Mouse (Mus musculus): ENCODE measurements around the gene Htra1. TPM values are rescaled to one million over a fixed set of nuclear protein-coding genes. Genes with fewer than 3 reads are reported as not detected.

The Htra1 gene
- polyA plus RNA-seq, 1 experiment from 2014 or later = 12.7 TPM

DNA sequence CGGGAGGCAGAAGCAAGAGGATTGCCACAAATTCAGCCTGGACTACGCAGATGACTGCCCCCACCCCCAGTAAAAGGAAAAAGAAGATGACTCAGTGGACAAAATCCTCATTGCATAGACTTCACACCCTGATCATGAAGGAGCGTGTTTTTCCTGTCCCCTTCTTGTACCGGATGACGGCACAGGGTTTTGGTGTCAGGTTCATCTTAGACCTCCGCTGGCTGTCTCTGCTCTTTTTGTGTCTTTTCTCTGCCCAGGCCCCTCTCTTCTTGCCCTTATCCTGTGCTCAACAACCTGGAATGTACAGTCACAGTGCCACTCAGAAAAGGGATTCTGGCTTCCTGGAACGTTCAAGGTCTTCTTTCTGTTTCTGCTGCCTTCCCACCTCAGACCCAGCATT is 14.6 kb downstream of the Htra1 start:
- no peaks in the 10 kb centered on the region for H3K36me3 ChIP-seq (ENCODE audit: control insufficient read depth, insufficient read depth, low read length)

DNA sequence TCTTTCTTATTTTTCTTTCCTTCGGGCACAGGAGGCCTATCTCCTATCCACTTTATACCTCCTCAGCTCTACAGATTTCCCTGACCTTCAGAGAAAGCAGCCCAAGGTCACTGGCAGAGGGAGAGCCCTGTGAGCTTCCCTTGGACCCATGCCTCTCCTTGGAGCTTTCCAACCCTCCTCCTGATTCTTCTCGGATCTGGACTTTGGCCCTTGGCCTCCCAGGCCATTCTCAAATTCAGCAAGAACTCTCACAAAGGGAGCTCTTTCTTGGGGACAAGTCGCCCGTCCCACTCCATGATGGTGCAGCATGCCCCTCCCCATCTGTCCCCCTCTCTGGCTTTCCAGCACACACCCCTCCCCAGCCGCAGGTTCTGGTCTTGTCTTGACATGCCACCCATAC is 15.1 kb downstream of the Htra1 start:
- Histone ChIP-seq H3K9me3 (ENCODE audit: control insufficient read depth, low read length) (no peaks in the 10 kb centered on the region), H3K4me3 (replicated peaks; ENCODE audit: low read depth, low read length) (no peak overlapping the region), H3K4me1 (ENCODE audit: control insufficient read depth, insufficient read depth, low read length) (no peaks in the 10 kb centered on the region), H3K27me3 (ENCODE audit: control insufficient read depth, insufficient read depth, low read length) (no peaks in the 10 kb centered on the region), H3K27ac (replicated peaks; ENCODE audit: low read depth, low read length) (no peak overlapping the region), H3K36me3 (ENCODE audit: control insufficient read depth, insufficient read depth, low read length) (no peaks in the 10 kb centered on the region), H3K4me2 (ENCODE audit: low read length) (no peak overlapping the region), H3K9ac (replicated peaks; ENCODE audit: low read length) (no peak overlapping the region)
- 85% methylated on average over 5 of the region's 5 CpGs for WGBS
- DNase-seq = no peak
- ATAC-seq (ENCODE audit: low FRiP score, low TSS enrichment) = no peak

More for the DNA sequence above, 14.6 kb downstream of the Htra1 start:
- H3K27ac ChIP-seq (replicated peaks; ENCODE audit: low read depth, low read length) = no peak overlapping the region
- H3K4me1 ChIP-seq (ENCODE audit: control insufficient read depth, insufficient read depth, low read length) = no peaks in the 10 kb centered on the region
- H3K9me3 ChIP-seq (ENCODE audit: control insufficient read depth, low read length) = no peaks in the 10 kb centered on the region
- ATAC-seq (ENCODE audit: low FRiP score, low TSS enrichment) = no peak
- H3K9ac ChIP-seq (replicated peaks; ENCODE audit: low read length) = no peak overlapping the region
- DNase-seq = no peak
- WGBS = 89% methylated on average over 7 of the region's 7 CpGs
- no peak overlapping the region for H3K4me2 ChIP-seq (ENCODE audit: low read length)
- H3K27me3 ChIP-seq (ENCODE audit: control insufficient read depth, insufficient read depth, low read length) = no peaks in the 10 kb centered on the region
- no peak overlapping the region for H3K4me3 ChIP-seq (replicated peaks; ENCODE audit: low read depth, low read length)

DNA sequence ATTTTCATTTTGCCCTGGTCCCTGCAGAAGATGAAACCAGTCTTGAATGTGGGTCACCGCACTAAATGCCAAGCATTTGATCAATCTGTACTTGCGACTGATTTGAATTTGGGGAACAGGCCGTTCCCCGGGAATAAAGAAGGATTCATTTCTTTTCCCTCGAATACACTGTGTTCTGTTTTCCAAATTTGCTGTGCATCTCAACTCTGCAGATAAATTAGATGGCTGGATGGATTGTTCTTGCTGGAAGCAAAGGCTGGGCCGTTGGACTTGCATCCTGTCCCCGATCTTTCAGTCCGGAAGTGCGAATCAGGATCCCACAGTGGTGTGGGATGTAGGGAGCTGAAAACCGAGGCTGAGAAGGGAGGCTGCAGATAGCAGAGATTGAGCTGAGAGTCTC is 17.5 kb downstream of the Htra1 start:
- no peak overlapping the region for H3K4me3 ChIP-seq (replicated peaks; ENCODE audit: low read depth, low read length)
- no peak overlapping the region for H3K9ac ChIP-seq (replicated peaks; ENCODE audit: low read length)
- no peaks in the 10 kb centered on the region for H3K27me3 ChIP-seq (ENCODE audit: control insufficient read depth, insufficient read depth, low read length)
- H3K9me3 ChIP-seq (ENCODE audit: control insufficient read depth, low read length) = no peaks in the 10 kb centered on the region
- WGBS = 88% methylated on average over 10 of the region's 10 CpGs
- H3K27ac ChIP-seq (replicated peaks; ENCODE audit: low read depth, low read length) = no peak overlapping the region
- no peak for ATAC-seq (ENCODE audit: low FRiP score, low TSS enrichment)
- no peak for DNase-seq
- no peaks in the 10 kb centered on the region for H3K4me1 ChIP-seq (ENCODE audit: control insufficient read depth, insufficient read depth, low read length)
- H3K4me2 ChIP-seq (ENCODE audit: low read length) = no peak overlapping the region
- no peaks in the 10 kb centered on the region for H3K36me3 ChIP-seq (ENCODE audit: control insufficient read depth, insufficient read depth, low read length)

DNA sequence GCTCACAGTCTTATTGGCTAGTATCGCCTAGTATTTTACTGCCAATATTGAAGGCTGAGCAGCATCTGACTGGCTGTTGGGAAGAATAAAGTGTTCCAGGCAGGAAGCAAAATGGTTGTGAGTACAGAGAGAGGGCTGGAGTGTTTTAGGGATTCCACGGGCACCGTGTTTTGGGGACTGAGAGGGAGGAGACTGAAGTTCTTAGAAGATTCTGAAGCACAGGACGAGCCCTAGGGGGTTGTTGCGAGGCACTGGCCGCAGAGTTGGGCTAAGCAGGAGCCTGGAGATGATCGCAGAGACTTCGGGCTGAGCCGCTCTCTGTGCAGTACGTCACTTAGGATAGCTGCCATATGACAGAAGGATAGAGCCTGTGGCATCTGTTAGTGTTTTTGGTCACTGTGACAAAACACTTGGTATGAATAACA is 18.3 kb downstream of the Htra1 start:
- no peaks in the 10 kb centered on the region for H3K36me3 ChIP-seq (ENCODE audit: control insufficient read depth, insufficient read depth, low read length)
- no peak overlapping the region for H3K27ac ChIP-seq (replicated peaks; ENCODE audit: low read depth, low read length)
- H3K4me2 ChIP-seq (ENCODE audit: low read length) = no peak overlapping the region
- 92% methylated on average over 10 of the region's 10 CpGs for WGBS
- H3K4me3 ChIP-seq (replicated peaks; ENCODE audit: low read depth, low read length) = no peak overlapping the region
- no peak overlapping the region for H3K9ac ChIP-seq (replicated peaks; ENCODE audit: low read length)
- H3K4me1 ChIP-seq (ENCODE audit: control insufficient read depth, insufficient read depth, low read length) = no peaks in the 10 kb centered on the region
- no peaks in the 10 kb centered on the region for H3K27me3 ChIP-seq (ENCODE audit: control insufficient read depth, insufficient read depth, low read length)
- no peak for ATAC-seq (ENCODE audit: low FRiP score, low TSS enrichment)
- no peak for DNase-seq
- no peaks in the 10 kb centered on the region for H3K9me3 ChIP-seq (ENCODE audit: control insufficient read depth, low read length)

DNA sequence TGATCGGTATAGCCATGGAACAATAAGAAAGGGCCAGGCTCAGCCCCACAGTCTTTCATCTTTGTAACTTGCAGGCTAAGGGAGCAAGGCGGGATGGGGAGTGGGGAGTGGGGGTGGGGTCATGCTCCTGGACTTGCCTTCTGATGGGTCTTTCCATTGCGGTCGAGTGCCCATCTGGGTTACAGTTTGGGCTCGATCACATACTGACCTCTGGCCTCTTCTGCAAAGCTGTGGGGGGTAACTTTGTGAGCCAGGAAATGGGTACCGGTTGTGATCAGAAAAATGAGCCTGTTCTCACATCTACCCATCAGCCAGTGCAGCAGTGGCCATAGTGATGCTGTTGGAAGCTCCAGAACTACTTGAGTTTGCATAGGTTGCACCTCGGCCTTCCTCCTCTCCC is 22.6 kb downstream of the Htra1 start:
- 71% methylated on average over 7 of the region's 7 CpGs for WGBS
- no peak overlapping the region for H3K4me2 ChIP-seq (ENCODE audit: low read length)
- H3K36me3 ChIP-seq (ENCODE audit: control insufficient read depth, insufficient read depth, low read length) = no peaks in the 10 kb centered on the region
- DNase-seq (no peak), ATAC-seq (ENCODE audit: low FRiP score, low TSS enrichment) (no peak)
- H3K9ac ChIP-seq (replicated peaks; ENCODE audit: low read length) = no peak overlapping the region
- H3K9me3 ChIP-seq (ENCODE audit: control insufficient read depth, low read length) = no peaks in the 10 kb centered on the region
- H3K27me3 ChIP-seq (ENCODE audit: control insufficient read depth, insufficient read depth, low read length) = no peaks in the 10 kb centered on the region
- H3K27ac ChIP-seq (replicated peaks; ENCODE audit: low read depth, low read length) = no peak overlapping the region
- no peak overlapping the region for H3K4me3 ChIP-seq (replicated peaks; ENCODE audit: low read depth, low read length)
- H3K4me1 ChIP-seq (ENCODE audit: control insufficient read depth, insufficient read depth, low read length) = no peaks in the 10 kb centered on the region

DNA sequence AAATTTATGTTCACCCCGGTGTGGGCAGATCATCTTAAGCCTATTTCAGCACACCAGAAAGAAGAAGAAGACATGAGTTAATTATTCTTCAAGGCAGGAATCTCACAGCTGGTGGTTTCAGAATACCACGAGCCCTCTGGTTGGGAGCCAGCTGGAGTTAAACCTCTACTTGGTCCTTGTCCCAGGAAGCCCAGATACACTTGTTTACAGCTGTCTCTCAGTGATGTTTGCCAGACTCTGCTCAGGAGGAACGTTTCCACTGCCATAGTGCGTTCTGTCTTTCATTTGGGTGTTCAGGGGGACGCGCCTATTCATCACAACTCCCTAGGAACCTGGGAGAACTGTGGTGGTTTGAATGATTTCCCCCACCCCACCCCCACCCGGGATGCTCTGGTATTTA is 24.0 kb downstream of the Htra1 start:
- Histone ChIP-seq H3K9ac (replicated peaks; ENCODE audit: low read length) (no peak overlapping the region), H3K4me1 (ENCODE audit: control insufficient read depth, insufficient read depth, low read length) (no peaks in the 10 kb centered on the region), H3K4me3 (replicated peaks; ENCODE audit: low read depth, low read length) (no peak overlapping the region), H3K27ac (replicated peaks; ENCODE audit: low read depth, low read length) (no peak overlapping the region), H3K36me3 (ENCODE audit: control insufficient read depth, insufficient read depth, low read length) (no peaks in the 10 kb centered on the region), H3K4me2 (ENCODE audit: low read length) (no peak overlapping the region), H3K27me3 (ENCODE audit: control insufficient read depth, insufficient read depth, low read length) (no peaks in the 10 kb centered on the region), H3K9me3 (ENCODE audit: control insufficient read depth, low read length) (no peaks in the 10 kb centered on the region)
- 57% methylated on average over 7 of the region's 7 CpGs for WGBS
- DNase-seq = peak; percentile 19
- no peak for ATAC-seq (ENCODE audit: low FRiP score, low TSS enrichment)

DNA sequence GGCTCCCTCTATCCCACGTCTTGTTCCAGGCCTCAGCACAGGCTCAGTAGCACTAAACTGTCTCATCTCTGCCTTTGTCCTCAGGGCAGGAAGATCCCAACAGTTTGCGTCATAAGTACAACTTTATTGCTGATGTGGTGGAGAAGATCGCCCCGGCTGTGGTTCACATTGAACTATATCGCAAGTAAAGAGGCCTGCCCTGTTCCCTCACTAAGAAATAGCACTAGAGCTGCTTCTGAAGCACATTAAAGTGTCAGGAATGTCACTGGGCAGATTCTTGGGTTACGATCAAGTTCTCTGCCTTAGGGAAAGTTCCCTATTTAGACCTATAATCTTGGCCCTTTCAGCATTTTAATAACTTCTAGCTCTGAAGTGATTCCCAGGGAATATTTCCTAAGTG is 25.5 kb downstream of the Htra1 start:
- no peak for DNase-seq
- WGBS = 95% methylated on average over 6 of the region's 6 CpGs
- no peak overlapping the region for H3K9ac ChIP-seq (replicated peaks; ENCODE audit: low read length)
- H3K4me3 ChIP-seq (replicated peaks; ENCODE audit: low read depth, low read length) = no peak overlapping the region
- no peaks in the 10 kb centered on the region for H3K4me1 ChIP-seq (ENCODE audit: control insufficient read depth, insufficient read depth, low read length)
- H3K9me3 ChIP-seq (ENCODE audit: control insufficient read depth, low read length) = no peaks in the 10 kb centered on the region
- H3K27me3 ChIP-seq (ENCODE audit: control insufficient read depth, insufficient read depth, low read length) = no peaks in the 10 kb centered on the region
- no peaks in the 10 kb centered on the region for H3K36me3 ChIP-seq (ENCODE audit: control insufficient read depth, insufficient read depth, low read length)
- ATAC-seq (ENCODE audit: low FRiP score, low TSS enrichment) = no peak
- no peak overlapping the region for H3K4me2 ChIP-seq (ENCODE audit: low read length)
- no peak overlapping the region for H3K27ac ChIP-seq (replicated peaks; ENCODE audit: low read depth, low read length)

DNA sequence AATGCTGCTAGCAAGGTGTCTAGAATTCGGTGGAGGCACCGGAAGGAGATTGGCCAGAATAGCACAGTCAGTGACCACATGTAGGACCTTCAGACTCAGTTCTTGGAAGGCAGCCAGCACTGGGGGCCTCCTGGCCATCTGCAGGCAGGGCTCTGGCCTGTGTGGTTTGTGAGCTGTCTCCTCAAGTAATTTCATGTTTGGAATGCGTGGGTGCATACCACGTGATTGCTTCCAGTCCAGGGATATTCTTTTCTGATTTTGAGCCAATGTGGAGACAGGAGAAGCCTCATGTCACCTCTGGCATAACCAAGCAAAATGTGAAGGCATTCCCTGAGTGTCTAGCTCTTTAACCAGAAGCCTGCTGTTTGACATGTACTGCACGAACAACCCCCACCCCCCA is 28.8 kb downstream of the Htra1 start:
- ATAC-seq (ENCODE audit: low FRiP score, low TSS enrichment) = no peak
- Histone ChIP-seq H3K27me3 (ENCODE audit: control insufficient read depth, insufficient read depth, low read length) (no peaks in the 10 kb centered on the region), H3K4me1 (ENCODE audit: control insufficient read depth, insufficient read depth, low read length) (no peaks in the 10 kb centered on the region), H3K9ac (replicated peaks; ENCODE audit: low read length) (no peak overlapping the region), H3K9me3 (ENCODE audit: control insufficient read depth, low read length) (no peaks in the 10 kb centered on the region), H3K4me2 (ENCODE audit: low read length) (no peak overlapping the region), H3K36me3 (ENCODE audit: control insufficient read depth, insufficient read depth, low read length) (no peaks in the 10 kb centered on the region), H3K4me3 (replicated peaks; ENCODE audit: low read depth, low read length) (no peak overlapping the region), H3K27ac (replicated peaks; ENCODE audit: low read depth, low read length) (no peak overlapping the region)
- no peak for DNase-seq
- WGBS = 80% methylated on average over 5 of the region's 5 CpGs

DNA sequence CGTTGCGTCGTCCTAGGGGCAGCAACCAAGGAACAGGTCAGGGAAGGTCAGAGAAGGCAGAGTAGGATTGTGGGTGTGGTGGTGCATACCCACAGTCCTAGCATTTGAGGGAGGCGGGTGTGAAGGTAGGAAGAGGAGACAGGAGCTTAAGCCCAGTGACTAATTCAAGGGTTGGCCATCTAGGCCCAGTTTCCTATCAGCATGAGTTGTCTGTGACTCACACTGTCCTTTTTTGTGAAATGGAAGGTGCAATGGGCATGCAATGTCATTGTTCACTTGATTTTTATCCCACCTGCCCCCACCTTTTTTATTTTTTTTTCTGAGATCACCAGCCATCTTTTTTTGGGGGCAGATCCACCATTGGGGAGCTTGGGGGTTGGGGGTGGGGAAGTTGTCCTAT is 29.5 kb downstream of the Htra1 start:
- Histone ChIP-seq H3K9me3 (ENCODE audit: control insufficient read depth, low read length) (no peaks in the 10 kb centered on the region), H3K9ac (replicated peaks; ENCODE audit: low read length) (no peak overlapping the region), H3K27ac (replicated peaks; ENCODE audit: low read depth, low read length) (no peak overlapping the region), H3K4me1 (ENCODE audit: control insufficient read depth, insufficient read depth, low read length) (no peaks in the 10 kb centered on the region), H3K4me3 (replicated peaks; ENCODE audit: low read depth, low read length) (no peak overlapping the region), H3K27me3 (ENCODE audit: control insufficient read depth, insufficient read depth, low read length) (no peaks in the 10 kb centered on the region), H3K4me2 (ENCODE audit: low read length) (no peak overlapping the region), H3K36me3 (ENCODE audit: control insufficient read depth, insufficient read depth, low read length) (no peaks in the 10 kb centered on the region)
- no peak for ATAC-seq (ENCODE audit: low FRiP score, low TSS enrichment)
- DNase-seq = no peak
- 92% methylated on average over 4 of the region's 4 CpGs for WGBS
